Mouse (Mus musculus) urinary bladder, adult 18-20 months (tissue): ENCODE data around the gene Hils1.

ENCODE experiments used
- DNase-seq, 2 experiments: peaks; one replicate each; pipeline ENCODE4 v3.0.0; 2022; ENCODE audit warnings: low spot score in 2 of 2, mixed read lengths in 2 of 2

The Hils1 gene

DNA sequence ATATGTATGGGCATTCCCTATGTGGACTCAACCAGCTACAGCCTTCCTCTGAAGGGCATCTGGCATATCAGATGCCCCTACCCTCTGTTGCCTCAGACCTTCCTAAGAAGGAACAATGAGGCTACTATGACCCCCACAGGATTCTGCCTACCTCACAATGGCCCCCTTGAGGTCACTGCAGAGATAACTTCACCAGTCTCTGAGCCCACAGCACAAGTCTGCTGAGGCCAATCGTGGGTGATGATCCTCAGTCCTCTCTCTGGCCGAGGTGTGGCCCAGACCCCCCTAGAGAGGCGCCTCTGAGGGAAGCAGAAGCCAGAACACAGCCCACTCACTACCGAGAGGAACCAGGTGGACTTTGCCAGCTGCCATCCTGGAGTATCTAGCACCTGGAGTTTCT is at the start of gene Hils1:
Gene Hils1 (plus strand): TSS at position 175 of the 400 bp plus-strand sequence.
- no peak for DNase-seq

DNA sequence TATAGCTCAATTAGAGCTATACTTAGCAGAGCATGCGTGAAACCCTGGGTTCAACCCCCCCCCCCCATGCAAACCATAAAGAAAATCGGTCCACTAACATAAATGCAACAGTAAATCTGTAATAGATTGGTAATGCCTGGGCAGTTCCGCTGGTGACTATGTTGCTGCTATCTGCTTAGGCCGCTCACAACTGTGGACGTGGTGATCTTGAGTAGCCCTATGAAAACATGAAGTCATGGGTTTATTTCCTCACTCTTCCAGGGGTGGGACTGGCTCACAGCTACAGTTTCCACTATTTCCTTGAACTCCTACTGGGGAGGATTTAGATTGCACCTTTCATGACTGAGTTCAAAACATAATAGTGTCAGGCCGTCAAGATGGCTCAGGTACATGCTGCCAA is 49.7 kb upstream of the Hils1 start:
- no peak for DNase-seq

DNA sequence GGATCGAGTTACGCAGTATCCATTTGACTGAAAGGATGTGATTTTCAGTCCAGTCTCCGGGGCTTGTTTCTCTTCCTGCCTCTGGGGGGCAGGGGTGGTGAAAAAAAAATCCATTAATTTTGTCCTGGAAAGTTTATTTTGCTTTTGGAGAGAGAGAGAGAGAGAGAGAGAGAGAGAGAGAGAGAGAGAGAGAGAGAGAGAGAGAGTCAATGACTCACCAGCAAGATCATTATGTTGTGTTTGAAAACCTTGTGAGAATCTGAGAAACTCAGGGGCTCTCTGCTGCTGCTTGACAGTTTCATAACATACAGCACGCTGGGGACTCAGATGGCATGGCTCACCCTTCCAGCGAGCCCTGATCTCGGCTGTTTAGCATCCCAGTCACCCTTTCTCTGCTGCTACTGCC is 46.4 kb upstream of the Hils1 start:
- no peak for DNase-seq

DNA sequence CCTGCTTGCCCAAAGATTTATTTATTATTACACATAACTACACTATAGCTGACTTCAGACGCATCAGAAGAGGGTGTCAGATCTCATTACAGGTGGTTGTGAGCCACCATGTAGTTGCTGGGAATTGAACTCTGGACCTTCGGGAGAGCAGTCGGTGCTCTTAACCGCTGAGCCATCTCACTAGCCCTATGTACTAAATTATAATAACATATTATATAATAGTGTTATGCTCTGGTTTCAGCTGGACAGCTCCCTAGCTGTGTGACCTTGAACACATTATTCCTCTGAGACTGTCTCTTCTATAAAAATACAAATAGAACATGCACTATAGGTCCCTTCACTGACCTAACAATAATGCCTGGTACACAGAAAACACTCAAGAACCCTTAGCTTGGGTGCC is 42.4 kb upstream of the Hils1 start:
- DNase-seq, result no peak

DNA sequence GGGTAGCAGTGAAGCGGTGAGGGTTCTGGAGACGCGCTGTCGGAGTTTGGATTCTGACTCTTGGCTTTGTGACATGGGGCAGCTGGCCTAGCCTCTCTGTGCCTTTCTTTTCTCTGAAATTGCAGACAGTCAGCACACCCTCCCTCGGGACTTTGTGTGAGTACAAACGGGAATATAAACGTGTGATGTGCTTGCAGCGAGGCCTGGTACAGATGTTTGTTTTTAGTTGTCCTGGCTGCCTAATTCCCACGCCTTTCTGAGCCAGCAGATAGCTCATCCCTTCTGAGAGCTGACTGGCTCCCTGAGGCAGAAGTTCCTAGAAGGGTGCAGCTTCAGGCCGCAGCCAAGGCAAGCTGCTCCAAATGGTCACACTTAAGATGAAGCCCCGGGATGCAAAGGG is 41.0 kb upstream of the Hils1 start:
- no peak for DNase-seq

DNA sequence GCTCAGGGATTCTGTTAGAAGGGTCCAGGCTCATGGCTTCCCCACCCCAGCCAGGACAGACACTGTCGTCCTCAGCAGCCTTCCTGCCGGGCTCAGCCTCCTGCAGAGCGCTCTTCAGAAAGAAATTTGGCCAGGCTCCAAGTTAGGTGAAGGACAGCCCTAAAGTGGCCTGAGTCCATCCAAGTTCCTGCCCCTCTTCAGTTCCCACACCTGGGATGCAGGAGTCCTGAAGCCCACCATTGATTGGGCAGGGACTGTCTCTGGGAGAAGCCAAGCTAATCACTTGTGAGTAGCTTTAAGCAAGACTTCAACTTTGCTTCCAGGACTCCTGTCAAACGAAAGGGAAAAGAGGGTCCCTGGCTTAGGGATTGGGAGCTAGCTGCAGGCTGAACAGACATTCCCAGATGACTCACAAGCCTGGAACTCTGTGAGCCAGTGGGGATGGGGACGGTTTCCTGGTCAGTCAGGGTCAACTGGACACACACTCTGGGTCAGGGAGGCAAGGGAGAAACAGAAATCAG is 39.6 kb upstream of the Hils1 start:
- no peak for DNase-seq

DNA sequence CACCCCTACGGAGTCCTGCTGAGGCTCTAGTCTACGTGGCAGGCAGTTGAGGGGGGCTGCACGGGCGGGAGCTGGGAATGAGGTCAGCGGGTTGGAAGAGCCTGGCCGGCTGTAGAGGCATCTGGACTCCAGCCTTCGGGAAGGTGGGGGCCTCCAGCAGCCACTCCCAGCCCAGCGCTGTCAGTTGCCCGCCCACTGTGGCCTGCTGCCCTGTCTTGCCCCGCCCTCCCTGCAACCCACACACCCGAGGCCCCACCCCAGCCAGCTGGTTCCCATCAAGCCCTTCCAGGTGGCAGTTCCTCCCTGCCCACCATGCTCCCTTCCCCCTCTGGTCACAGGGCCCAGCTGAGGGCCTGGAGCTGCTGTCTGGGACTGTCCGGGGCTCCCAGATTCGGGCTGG is 38.6 kb upstream of the Hils1 start:
- peak; percentile 58 to 88 for DNase-seq

DNA sequence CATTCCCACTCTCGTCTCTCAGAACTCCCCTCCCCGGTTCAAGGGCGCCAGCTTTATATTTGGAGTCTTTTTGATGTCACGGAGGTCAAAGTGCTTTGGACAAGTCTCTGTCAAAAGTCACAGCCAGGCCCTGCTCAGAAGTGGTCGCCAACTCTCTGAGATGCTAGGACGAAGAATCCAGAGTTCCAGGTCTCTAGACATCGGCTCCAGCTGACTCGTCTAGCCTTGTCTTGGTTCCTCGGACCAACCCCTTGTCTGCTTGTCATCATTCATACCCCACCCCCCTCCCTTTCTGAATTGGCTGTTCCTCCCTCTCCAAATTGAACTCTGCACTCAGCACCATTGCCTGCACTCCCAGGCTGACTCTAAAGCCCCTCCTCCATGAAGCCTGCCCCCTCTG is 37.8 kb upstream of the Hils1 start:
- no peak for DNase-seq

DNA sequence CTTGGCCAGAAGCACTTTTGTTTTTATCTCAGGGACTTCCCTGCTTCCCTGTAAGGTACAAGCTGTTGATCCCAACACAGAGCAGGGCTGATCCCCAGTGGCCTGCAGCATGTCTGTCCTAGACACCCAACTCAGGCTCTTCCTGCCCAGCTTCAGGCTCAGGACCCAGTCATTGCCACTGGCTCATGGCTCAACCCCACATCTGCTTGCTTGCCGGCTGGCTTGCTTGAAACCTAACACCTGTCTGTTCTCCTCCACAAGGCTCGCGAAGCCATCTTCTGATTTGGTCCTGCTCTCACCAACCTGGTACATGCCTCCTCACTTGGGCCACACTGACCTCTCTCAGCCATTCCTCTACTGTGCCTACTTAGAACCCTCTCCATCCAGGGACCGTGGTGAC is 37.2 kb upstream of the Hils1 start:
- no peak for DNase-seq

DNA sequence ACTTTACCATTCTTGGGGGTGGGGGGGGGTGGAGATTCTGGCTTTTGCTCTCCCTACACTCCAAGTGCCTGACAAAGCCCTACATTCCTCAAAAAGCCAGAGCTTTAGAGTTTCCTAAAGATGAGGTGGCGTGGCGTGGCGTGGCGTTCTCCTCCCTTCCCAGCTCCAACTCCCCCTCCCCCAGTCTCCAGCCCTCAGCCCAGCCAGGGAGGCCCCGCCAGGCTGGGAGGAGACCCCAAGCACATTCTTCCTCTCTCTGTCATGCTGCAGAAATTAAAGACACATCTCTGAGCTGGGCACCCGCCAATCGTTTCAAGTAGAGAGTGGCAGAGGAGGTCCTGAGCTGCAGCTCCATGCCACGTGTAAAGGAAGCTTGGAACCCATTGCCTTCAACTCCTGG is 33.8 kb upstream of the Hils1 start:
- no peak for DNase-seq

DNA sequence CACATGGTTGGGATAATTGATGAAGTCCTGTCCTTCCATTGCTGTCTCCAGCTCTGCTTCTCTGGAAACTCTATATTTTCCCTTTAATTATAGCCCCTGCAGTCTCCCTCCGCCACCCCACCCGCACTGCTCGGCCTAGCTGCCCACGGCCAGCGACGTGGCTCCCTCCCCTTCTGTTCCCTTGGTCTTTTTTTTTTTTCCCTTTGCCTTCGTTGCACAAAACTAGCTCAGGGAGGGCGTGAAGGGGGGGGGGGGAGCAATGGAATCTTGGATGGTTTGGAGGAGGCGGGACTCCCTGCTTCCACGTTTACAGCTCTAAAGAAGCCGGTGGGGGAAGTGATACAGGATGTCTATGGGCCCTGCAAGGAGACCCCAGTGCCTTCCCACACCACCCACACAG is 32.9 kb upstream of the Hils1 start:
- DNase-seq, result no peak

DNA sequence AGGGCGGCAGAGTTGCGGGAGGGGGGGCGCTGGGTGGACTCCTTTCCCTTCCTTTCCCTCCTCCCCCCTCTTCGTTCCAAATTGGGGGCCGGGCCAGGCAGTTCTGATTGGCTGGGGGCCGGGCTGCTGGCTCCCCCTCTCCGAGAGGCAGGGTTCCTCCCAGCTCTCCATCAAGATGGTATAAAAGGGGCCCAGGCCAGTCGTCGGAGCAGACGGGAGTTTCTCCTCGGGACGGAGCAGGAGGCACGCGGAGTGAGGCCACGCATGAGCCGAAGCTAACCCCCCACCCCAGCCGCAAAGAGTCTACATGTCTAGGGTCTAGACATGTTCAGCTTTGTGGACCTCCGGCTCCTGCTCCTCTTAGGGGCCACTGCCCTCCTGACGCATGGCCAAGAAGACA is 31.3 kb upstream of the Hils1 start, which contains the start of gene Col1a1:
Gene Col1a1 (plus strand): TSS at position 180 of the 400 bp plus-strand sequence.
- peak in 1 of 2 experiments; percentile 81 for DNase-seq

DNA sequence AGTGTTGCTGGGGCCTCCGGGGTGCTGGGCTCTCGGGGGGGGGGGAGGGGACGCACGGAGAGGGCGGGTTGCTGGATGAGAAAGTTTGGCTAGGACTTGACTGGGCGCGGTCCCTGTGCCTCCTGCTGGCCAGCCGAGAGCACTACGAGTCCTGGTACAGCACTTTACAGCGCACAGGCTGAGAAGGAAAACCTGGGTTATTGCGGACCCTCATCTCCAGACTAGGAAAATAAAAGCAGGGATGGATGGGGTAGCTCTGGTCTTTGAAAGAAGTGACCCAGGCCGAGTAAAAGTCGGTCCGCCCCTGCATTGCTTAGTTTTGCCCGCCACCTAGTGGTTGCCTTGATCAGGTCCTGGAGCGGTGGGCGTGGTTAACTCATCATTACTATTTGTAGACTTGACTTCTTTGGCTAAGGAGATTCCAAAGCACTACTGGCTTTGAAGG is 30.5 kb upstream of the Hils1 start:
- peak; percentile 82 to 84 for DNase-seq

DNA sequence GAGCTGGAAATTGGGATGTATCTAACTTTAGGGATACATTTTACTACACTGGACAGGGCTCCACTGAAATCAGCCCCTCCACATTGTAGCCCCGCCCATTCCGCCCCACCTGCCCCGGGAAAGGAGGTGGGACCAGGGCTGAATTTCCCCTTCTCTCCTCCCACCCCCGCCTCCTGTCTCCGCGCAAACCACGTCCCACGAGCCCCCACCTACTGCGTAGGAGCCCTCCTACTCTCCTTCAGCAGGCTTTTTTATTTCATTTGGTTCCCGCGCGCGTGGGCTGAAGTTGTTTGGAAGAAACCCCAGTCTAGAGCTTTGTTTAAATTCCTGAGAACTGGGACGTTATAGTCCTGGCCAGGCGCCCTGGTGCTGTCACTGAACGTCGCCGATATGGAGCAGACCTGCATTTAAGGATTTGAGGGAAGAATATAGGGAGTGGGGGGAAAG is 30.0 kb upstream of the Hils1 start:
- peak in 1 of 2 experiments; percentile 64 for DNase-seq

DNA sequence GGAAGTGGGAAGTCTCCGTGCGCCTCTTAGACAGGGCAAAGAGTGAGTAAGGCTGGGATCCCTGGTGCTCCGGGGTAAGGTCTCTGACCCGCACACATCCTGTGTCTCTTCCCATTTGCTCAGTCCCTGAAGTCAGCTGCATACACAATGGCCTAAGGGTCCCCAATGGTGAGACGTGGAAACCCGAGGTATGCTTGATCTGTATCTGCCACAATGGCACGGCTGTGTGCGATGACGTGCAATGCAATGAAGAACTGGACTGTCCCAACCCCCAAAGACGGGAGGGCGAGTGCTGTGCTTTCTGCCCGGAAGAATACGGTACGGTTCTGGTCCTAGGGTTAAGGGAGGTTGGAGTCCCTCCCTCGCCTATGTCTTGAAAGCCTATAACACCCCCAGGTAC is 29.6 kb upstream of the Hils1 start:
- DNase-seq, result no peak

DNA sequence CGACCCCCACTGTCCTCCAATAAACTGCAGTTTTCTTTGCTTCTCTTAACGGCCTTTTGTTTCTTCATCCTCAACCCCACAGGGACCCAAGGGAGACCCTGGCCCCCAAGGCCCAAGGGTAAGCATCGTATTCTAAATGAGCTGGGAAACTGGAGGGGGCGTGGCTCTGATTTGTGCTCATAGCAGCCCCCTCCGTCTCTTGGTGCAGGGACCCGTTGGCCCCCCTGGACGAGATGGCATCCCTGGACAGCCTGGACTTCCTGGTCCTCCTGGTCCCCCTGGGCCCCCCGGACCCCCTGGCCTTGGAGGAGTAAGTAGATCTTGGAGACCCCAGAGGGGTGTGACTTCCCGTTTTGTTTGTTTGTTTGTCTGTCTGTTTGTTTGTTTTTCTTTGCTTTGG is 29.1 kb upstream of the Hils1 start:
- no peak for DNase-seq

DNA sequence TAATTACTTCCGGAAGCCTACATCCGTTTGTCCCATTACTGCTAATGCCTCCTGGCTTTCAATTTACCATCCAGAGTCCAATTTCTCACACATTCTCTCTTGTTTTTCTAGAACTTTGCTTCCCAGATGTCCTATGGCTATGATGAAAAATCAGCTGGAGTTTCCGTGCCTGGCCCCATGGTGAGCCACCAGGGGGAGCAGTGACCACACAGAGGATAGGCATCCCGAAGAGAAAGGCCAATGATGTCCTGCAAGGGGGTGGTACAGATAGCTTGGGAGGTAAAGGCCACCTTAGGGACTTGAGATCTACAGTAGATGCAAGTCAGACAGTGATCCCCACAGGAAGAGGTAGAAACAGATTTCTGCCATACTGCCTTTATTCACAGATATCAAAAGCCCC is 28.1 kb upstream of the Hils1 start:
- peak in 1 of 2 experiments; percentile 60 for DNase-seq

DNA sequence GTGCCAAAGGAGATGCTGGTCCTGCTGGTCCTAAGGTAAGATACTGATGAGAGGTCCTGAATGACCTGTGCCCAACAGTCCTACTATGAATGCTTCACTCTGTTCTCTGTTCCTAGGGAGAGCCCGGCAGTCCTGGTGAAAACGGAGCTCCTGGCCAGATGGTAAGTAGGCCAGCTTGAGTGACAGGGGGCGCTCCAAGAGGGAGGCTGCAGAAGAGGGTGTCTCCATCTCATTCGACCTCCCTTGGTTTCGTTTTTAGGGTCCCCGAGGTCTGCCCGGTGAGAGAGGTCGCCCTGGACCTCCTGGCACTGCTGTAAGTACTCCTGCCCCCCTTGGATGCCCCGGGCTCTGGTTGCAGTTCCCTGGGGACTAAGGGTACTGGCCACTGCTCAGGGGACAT is 26.3 kb upstream of the Hils1 start:
- no peak for DNase-seq

DNA sequence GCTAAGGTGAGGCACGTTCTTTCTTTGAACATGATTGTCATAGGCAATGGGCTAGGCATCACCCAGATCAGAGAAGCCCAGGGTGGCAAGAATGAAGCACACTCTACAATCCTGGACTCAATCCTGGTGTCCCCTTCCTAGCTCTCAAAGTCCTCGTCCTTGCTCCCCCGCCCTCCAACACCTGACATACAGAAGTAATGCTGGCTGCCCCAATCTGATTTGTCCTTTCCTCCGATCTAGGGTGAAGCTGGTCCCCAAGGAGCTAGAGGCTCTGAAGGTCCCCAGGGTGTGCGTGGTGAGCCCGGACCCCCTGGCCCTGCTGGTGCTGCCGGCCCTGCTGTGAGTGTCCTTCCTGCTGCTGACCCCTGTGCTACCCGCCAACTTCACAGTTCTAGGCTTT is 25.6 kb upstream of the Hils1 start:
- DNase-seq, result no peak

DNA sequence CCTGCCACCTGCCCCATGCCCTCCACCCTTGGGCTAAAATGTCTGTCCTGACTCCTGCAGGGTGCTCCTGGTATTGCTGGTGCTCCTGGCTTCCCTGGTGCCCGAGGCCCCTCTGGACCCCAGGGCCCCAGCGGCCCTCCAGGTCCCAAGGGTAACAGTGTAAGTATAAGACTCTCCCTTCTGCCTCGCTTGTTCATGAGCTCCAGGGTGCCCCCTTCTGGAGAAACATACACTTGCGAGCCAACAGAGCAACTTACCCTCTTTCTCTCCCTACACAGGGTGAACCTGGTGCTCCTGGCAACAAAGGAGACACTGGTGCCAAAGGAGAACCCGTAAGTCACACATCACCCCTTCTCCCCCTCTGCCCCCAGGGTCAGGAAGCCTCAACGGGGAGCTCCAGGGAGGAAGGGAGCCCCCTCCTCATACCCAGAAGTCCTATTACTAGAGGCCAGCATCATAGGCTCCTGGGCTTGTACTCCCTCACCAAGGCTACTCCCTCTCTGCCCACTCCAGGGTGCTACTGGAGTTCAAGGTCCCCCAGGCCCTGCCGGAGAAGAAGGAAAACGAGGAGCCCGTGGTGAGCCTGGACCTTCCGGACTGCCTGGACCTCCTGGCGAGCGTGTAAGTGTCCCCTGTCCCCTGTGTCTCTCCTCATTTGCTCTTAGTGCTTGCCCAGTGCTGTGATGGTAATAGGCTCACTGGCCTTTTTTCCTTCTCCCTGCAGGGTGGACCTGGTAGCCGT is 24.9 kb upstream of the Hils1 start:
- DNase-seq, result no peak

DNA sequence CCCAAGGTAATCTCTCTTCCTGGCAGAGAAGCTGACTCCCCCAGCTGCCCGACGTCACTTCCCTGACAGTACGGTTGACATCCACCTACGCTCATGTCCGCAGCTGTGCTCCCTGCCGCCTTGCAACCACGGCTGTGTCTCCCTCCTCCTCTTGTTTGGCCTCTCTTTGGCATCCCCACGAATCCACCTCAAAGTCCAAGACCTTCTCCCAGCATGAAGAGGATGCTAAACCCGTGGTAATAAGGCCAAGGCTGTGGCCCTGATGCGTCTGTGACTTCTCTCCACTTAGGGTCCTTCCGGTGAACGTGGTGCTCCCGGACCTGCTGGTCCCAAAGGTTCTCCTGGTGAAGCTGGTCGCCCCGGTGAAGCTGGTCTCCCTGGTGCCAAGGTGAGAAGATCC is 24.3 kb upstream of the Hils1 start:
- no peak for DNase-seq

DNA sequence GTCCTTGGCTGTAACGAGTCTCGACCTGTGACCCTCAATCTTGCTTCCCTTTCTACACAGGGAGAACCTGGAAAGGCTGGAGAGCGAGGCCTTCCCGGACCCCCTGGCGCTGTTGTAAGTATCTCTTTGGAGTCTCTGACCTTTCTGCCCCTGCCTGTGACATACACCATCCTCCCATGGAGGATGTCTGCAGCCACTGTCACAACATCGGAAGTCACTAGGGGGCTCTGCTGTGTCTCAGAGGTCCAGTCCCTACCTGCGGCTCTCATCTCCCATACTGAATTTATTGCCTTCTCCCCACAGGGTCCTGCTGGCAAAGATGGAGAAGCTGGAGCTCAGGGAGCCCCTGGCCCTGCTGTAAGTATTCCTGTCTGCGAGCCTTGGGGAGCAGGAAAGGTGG is 23.1 kb upstream of the Hils1 start:
- no peak for DNase-seq

DNA sequence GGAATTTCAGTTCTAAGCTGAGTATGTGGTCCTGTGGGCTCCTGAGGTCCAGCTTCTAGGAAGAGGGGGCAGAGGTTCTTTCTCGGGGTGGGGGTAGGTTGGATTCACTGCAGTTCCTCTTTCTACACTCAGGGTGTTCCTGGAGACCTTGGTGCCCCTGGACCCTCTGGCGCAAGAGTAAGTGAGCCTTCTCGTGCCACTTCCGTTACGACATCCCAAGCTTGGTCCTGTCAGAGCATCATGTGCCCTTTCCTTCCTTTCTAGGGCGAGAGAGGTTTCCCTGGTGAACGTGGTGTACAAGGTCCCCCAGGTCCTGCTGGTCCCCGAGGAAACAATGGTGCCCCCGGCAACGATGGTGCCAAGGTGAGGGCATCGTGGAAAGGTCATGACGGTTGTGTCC is 22.2 kb upstream of the Hils1 start:
- no peak for DNase-seq

DNA sequence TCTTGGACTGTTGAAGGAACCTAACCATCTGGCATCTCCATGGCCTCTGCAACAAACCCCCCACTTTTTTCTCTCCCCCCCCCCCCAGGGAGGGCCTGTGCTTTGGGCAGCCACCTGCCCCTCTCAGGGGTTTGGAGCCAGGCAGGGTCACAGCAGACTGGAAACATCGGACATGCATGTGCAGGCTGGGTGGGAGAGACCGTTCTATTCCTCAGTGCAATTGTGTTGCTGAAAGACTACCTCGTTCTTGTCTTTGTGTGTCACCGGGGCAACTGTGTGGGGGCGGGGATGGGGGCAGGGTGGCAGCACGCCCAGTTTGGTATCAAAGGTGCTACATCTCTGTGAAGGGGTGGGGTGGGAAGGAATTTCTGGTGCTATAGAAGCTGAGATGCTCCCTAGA is 15.2 kb upstream of the Hils1 start:
- DNase-seq, result no peak
